Mouse (Mus musculus): ENCODE data around the gene Ythdf1.

Gene Ythdf1

GRCm38 (mm10) chr2:180881281-180881680 is 39.5 kb downstream of the Ythdf1 start:
- no peak for DNase-seq (ENCODE audit: low read depth, low spot score)

- no peak for DNase-seq (ENCODE audit: low read depth, low spot score)
Measured at GRCm38 (mm10) chr2:180879365-180880067, 41.2 kb downstream of the Ythdf1 start.

DNA sequence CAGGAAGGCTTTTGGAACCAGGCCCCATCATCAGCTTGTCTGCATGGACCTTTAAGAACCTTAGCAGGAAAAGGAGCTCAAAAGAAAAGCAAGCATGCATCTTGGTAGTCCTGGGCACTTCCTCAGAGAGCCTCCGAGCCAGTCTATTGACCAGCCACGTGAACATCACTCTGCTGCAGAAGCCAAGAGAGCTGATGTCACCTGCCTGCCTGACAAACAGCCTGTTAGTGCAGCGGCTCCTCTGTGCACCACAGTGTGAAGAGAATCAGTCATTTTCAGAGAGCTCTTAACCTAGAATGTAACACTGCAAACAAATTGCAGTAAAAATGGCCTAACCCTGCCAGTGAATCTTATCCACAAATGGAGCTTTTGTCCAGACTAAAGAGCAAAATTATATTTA is 50.7 kb downstream of the Ythdf1 start:
- no peak for DNase-seq (ENCODE audit: low read depth, low spot score)

- DNase-seq (ENCODE audit: low read depth, low spot score) = no peak
Measured at GRCm38 (mm10) chr2:180861561-180861960, 59.2 kb downstream of the Ythdf1 start.

- DNase-seq (ENCODE audit: low read depth, low spot score) = no peak
Measured at GRCm38 (mm10) chr2:180857121-180857520, 63.6 kb downstream of the Ythdf1 start.

GRCm38 (mm10) chr2:180855005-180855544 is 65.7 kb downstream of the Ythdf1 start:
- peak; percentile 25 for DNase-seq (ENCODE audit: low read depth, low spot score)
